Mouse (Mus musculus): ENCODE data around the gene Gm17455. TPM values are rescaled to one million over a fixed set of nuclear protein-coding genes. Genes with fewer than 3 reads are reported as not detected.

Gene Gm17455
- polyA plus RNA-seq, 2 experiments, result not detected

DNA sequence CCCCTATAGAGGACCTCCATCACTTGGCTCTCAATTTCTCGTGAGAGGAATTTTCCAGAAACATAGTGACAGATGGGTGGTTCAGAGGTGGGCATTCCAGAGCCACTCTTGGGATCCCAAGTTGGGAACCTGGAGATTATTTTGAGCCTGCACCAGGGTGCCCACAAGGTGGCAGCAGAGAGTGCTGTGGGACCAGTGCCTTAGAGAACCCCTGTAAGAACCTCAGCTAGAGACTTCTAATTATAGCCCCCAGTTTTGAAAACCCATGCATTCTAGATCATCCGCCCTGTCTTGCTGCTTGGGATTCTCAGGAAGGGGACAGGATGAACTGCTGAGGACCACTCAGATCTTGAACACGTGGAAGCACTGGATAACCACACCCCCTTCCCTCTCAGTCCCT, 18.6 kb downstream of the Gm17455 start:
- no peaks in the 10 kb centered on the region for H3K9me3 ChIP-seq (ENCODE audit: control insufficient read depth, low read length)
- 7% methylated on average over 2 of the region's 3 CpGs for WGBS (ENCODE audit: insufficient replicate concordance)
- H3K4me3 ChIP-seq (ENCODE audit: insufficient read depth in 1 of 2, low read depth in 2 of 2, low read length in 2 of 2), result no peak overlapping the region

DNA sequence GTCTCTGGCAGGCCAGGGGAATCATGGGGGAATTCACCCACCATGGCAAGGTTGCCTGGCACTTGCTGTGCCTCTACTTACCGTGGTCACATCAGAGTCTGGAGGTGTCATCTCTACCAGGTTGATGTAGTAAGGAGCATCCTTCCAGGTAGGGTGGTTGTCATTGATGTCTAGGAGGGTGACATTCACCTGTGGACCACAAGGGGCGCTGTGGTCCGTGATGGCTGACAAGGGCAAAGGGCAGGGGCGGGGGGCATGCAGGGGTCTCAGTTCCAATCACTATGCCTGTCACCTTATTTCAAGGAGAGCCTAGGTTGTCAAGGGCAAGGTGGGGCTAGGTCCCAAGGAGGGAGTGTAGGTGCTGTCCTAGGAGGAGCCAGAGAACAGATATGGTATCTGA, 20.1 kb downstream of the Gm17455 start:
- Histone ChIP-seq H3K27ac (no peak overlapping the region), H3K9ac (replicated peaks) (no peak overlapping the region), H3K36me3 (replicated peaks; ENCODE audit: control insufficient read depth, insufficient read depth, low read depth) (no peaks in the 10 kb centered on the region), H3K4me3 (ENCODE audit: insufficient read depth in 1 of 2, low read depth in 2 of 2, low read length in 2 of 2) (no peak overlapping the region), H3K4me2 (ENCODE audit: low read depth) (no peak overlapping the region), H3K27me3 (ENCODE audit: control insufficient read depth, insufficient read depth, low read length) (no peaks in the 10 kb centered on the region), H3K9me3 (ENCODE audit: control insufficient read depth, low read length) (no peaks in the 10 kb centered on the region), H3K4me1 (replicated peaks; ENCODE audit: control insufficient read depth in 2 of 2, insufficient read depth in 2 of 2, low read length in 1 of 2) (no peaks in the 10 kb centered on the region)
- TF ChIP-seq CTCF (IDR thresholded peaks at IDR 0.05; ENCODE audit: low read depth) (peak; percentile 87), EP300 (IDR thresholded peaks at IDR 0.05; ENCODE audit: low read depth) (no peak)
- WGBS (ENCODE audit: insufficient replicate concordance), result 15% methylated on average over 4 of the region's 4 CpGs
- ATAC-seq (ENCODE audit: insufficient read depth), result no peak
- no peak for DNase-seq (ENCODE audit: low read depth in 3 of 3, low spot score in 3 of 3)

More for the DNA sequence above, 18.6 kb downstream of the Gm17455 start:
- DNase-seq (ENCODE audit: low read depth in 3 of 3, low spot score in 3 of 3) (peak; percentile 11 to 18 (median 16)), ATAC-seq (ENCODE audit: insufficient read depth) (no peak)
- Histone ChIP-seq H3K27me3 (ENCODE audit: control insufficient read depth, insufficient read depth, low read length) (no peaks in the 10 kb centered on the region), H3K4me2 (ENCODE audit: low read depth) (no peak overlapping the region), H3K4me1 (replicated peaks; ENCODE audit: control insufficient read depth in 2 of 2, insufficient read depth in 2 of 2, low read length in 1 of 2) (no peaks in the 10 kb centered on the region), H3K27ac (no peak overlapping the region), H3K36me3 (replicated peaks; ENCODE audit: control insufficient read depth, insufficient read depth, low read depth) (no peaks in the 10 kb centered on the region), H3K9ac (replicated peaks) (no peak overlapping the region)
- peak; percentile 86 for TF ChIP-seq CTCF (IDR thresholded peaks at IDR 0.05; ENCODE audit: low read depth)
- TF ChIP-seq EP300 (IDR thresholded peaks at IDR 0.05; ENCODE audit: low read depth), result no peak

DNA sequence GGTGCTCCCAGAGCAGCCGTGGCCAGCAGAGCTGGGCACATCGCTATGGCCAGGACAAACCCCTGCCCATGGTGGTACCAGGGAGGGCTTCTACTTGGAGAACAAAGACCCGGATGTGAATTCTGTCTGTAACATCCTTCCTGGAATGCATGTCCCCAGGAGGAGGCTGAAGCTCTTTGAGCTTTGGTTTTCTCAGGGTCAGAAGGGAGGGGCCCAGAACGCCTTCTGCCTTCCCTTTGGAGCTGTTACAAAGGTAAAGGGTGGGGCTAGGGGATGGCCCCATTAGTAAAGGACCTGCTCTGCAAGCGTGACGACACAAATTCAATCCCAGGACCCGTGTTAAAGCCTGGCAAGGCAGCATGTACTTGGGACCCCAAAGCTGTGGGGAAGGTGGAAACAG, 23.2 kb downstream of the Gm17455 start:
- WGBS (ENCODE audit: insufficient replicate concordance), result 55% methylated on average over 7 of the region's 7 CpGs
- ATAC-seq (ENCODE audit: insufficient read depth), result no peak
- Histone ChIP-seq H3K27me3 (ENCODE audit: control insufficient read depth, insufficient read depth, low read length) (no peaks in the 10 kb centered on the region), H3K4me2 (ENCODE audit: low read depth) (no peak overlapping the region), H3K27ac (no peak overlapping the region), H3K4me3 (ENCODE audit: insufficient read depth in 1 of 2, low read depth in 2 of 2, low read length in 2 of 2) (no peak overlapping the region), H3K9me3 (ENCODE audit: control insufficient read depth, low read length) (no peaks in the 10 kb centered on the region), H3K4me1 (replicated peaks; ENCODE audit: control insufficient read depth in 2 of 2, insufficient read depth in 2 of 2, low read length in 1 of 2) (no peaks in the 10 kb centered on the region), H3K36me3 (replicated peaks; ENCODE audit: control insufficient read depth, insufficient read depth, low read depth) (no peaks in the 10 kb centered on the region), H3K9ac (replicated peaks) (no peak overlapping the region)
- TF ChIP-seq EP300 (IDR thresholded peaks at IDR 0.05; ENCODE audit: low read depth), result no peak
- no peak for TF ChIP-seq CTCF (IDR thresholded peaks at IDR 0.05; ENCODE audit: low read depth)
- no peak for DNase-seq (ENCODE audit: low read depth in 3 of 3, low spot score in 3 of 3)

DNA sequence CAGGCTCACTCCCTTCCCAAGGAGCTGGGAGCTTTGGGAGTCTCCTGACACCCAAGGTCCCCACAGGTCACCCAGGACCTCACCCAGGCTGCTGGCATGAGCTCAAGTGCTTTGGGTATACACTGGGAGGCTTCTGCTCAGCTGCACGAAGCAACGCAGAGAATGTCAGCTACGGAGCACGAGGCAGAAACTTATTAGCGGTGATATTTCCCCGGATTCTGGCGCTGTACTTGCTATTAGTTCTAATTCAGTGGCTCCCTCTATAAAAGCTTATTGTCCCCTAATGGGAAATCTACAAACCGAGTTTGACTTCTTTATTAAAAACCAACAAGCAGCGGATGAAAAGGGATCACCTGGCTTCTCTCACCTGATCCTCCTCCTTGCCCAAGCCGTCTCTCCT, 30.5 kb downstream of the Gm17455 start:
- Histone ChIP-seq H3K4me2 (ENCODE audit: low read depth) (no peak overlapping the region), H3K9me3 (ENCODE audit: control insufficient read depth, low read length) (no peaks in the 10 kb centered on the region), H3K36me3 (replicated peaks; ENCODE audit: control insufficient read depth, insufficient read depth, low read depth) (no peaks in the 10 kb centered on the region), H3K9ac (replicated peaks) (no peak overlapping the region), H3K4me1 (replicated peaks; ENCODE audit: control insufficient read depth in 2 of 2, insufficient read depth in 2 of 2, low read length in 1 of 2) (no peaks in the 10 kb centered on the region), H3K27me3 (ENCODE audit: control insufficient read depth, insufficient read depth, low read length) (no peaks in the 10 kb centered on the region), H3K27ac (no peak overlapping the region), H3K4me3 (ENCODE audit: insufficient read depth in 1 of 2, low read depth in 2 of 2, low read length in 2 of 2) (no peak overlapping the region)
- no peak for ATAC-seq (ENCODE audit: insufficient read depth)
- no peak for DNase-seq (ENCODE audit: low read depth in 3 of 3, low spot score in 3 of 3)
- TF ChIP-seq CTCF (IDR thresholded peaks at IDR 0.05; ENCODE audit: low read depth), result no peak
- TF ChIP-seq EP300 (IDR thresholded peaks at IDR 0.05; ENCODE audit: low read depth), result no peak
- WGBS (ENCODE audit: insufficient replicate concordance), result 76% methylated on average over 10 of the region's 10 CpGs

DNA sequence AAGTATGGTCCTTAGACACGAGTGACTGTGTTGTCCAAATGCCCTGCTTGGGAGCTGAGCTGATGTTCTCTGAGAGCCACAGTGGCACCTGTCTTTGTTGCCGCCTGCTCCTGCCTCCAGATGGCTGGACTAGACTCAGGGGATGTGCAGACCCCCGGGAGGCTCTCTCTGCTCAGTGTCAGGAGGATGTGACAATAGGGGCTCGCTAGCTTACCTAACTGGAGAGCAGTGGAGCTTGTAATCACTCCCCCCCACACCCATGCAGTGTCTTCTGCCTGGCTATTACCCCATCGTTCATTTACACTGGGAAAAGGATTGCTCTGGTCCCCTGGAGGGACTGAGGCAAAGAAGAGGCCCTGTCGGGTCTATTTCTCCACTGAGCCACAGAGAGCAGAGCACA, 31.1 kb downstream of the Gm17455 start:
- no peaks in the 10 kb centered on the region for H3K36me3 ChIP-seq (replicated peaks; ENCODE audit: control insufficient read depth, insufficient read depth, low read depth)
- no peak overlapping the region for H3K27ac ChIP-seq
- no peak overlapping the region for H3K4me2 ChIP-seq (ENCODE audit: low read depth)
- no peak overlapping the region for H3K9ac ChIP-seq (replicated peaks)
- no peaks in the 10 kb centered on the region for H3K4me1 ChIP-seq (replicated peaks; ENCODE audit: control insufficient read depth in 2 of 2, insufficient read depth in 2 of 2, low read length in 1 of 2)
- TF ChIP-seq CTCF (IDR thresholded peaks at IDR 0.05; ENCODE audit: low read depth) (no peak), EP300 (IDR thresholded peaks at IDR 0.05; ENCODE audit: low read depth) (no peak)
- ATAC-seq (ENCODE audit: insufficient read depth), result no peak
- WGBS (ENCODE audit: insufficient replicate concordance), result 53% methylated on average over 6 of the region's 6 CpGs
- no peak overlapping the region for H3K4me3 ChIP-seq (ENCODE audit: insufficient read depth in 1 of 2, low read depth in 2 of 2, low read length in 2 of 2)
- no peaks in the 10 kb centered on the region for H3K27me3 ChIP-seq (ENCODE audit: control insufficient read depth, insufficient read depth, low read length)
- no peak for DNase-seq (ENCODE audit: low read depth in 3 of 3, low spot score in 3 of 3)
- no peaks in the 10 kb centered on the region for H3K9me3 ChIP-seq (ENCODE audit: control insufficient read depth, low read length)

All from liver, embryonic 14.5 days (tissue).